Mouse (Mus musculus) R1 (cell line): ENCODE data around the gene Htra2.

Experiments
- DNase-seq: peaks from one replicate; pipeline ENCODE4 v3.0.0-alpha.2; 2018; ENCODE audit warnings: low read depth, low spot score

The Htra2 gene

DNA sequence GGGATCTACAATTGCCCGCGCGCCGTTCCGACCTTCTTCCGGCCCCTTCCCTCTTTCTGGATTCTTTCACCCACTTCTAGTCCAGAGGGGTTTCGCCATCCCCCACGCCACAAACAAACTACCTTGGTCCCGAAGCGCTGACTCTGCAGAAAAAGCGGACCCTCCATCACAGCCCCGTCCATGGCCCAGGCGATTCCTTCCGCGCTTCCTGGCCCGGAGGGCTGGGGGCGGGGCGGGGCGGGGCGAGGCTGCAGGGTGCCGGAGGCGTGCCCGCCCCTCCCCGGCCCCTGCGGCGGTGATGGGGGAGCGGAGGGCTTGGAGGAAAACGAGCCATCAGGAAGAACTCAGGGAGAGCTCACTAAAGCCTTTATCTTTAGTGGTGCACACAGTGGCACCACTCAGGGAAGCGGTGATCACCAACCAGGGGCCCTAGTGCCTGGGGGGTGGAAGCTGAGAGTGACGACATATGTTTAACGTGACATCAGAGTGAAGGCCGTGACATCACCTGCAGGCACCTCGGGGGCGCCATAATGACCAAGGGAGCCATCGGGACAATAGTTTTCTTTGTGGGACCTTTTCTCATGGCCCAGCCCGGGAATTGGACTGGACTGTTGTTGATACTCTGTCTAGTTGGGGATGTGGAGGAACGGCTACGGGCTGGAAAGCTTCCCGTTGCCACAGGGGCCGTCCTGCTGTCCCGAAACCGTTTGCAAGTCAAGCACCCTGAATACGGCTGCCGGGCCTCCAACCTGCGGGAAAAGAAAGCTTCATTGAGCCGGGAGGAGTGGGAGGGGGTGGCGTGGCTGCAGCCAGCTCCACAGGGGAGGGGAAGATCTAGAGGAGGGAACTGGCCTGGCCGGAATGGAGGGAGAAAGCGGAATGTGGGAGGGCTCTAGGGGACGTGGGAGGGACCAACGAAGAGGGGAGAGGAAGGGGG lies 21.6 kb downstream of the Htra2 start, which contains the start of the genes Dok1 and Loxl3:
Dok1 (minus strand) TSS at position 223 of the 937 bp plus-strand sequence.
Loxl3 (plus strand) TSS at position 925 of the 937 bp plus-strand sequence.
- DNase-seq = peak; percentile 90

DNA sequence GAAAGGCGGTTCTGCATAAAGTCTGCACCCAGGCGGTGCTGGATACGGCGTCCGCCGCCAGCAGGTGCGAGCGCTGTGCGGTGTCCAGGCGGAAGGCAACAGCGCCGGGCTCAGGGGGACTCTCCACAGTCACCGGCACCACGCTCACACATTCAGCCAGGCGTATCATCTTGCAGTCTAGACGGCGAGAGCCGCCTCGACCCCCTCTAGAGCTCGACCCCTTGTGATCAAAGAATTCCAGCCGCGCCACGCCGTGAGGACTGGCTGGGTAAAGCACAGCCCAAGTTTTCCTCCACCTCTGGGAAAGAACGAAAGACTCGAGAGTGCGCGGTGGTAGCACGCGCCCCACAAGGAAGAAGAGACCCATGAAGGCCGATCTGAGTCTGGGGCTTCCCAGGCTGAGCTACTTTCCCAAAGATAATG lies 22.3 kb downstream of the Htra2 start:
- peak; percentile 76 for DNase-seq

DNA sequence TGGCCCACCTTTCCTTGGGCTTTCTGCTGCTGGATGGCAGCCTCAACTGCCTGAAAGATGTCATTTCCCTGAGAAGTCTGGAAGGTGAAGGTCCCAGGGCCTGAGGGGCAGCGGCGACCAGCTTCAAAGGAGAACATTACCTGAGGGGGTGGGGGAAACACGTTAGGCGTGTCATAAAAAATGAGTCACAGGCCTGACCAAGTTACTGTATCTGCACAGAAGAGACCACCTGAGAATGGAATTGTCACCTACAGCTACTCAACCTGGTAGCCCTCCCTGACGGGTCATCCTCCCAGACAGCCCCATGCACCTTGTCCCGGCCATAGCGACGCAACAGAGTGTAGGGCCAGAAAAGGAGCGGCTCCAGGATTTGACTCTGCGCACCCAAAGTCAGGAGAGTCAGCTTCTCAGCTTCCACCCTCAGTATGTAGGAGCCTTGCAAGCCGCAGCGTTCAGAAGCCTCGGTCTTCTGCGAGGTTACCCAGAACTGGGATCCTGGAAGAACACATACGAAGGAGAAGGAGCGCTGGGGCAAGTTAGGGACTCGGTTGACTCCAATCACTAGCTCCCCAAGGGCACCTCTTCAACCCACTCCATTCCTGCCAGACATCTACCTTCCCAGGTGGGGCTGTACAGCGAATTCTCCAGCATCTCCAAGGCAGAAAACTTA lies 23.0 kb downstream of the Htra2 start:
- no peak for DNase-seq

DNA sequence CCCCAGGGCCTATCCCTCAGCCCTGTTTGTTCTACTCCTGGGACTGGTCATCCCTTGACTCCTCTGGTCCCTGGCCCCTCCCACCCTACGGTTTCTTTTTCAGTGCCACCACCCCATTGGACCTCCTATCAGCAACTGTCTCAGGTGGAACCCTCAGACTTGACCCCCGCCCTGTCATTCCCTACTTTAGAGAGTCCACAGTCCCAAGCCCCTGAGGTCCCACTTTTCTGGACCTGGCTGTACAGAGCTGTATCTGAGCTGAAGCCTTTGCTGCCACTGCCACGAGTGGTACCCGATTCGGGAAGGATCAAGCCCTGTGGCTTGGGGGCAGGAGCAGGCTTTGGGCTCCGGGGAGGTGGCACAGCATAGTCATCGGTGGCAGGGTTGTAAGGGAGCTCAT lies 24.0 kb downstream of the Htra2 start:
- no peak for DNase-seq

DNA sequence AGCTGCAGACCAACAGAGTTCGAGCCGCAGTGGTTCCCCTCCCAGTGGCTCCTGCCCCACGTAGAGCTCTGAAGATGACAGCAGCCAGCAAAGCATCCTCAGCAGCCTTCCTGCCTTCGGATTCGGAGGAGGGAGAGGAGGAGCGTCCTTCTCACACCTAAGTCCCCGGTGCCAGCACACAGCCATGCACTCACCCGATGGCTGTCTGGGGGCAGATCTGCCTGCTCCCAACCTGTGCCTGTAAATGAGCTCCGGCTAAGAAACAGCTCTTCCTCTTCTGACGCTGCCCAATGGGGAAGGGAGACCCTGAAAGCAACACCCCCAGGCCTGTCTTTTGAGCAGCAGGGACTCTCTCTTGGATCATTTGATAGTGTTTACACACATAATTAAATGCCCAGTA lies 25.3 kb downstream of the Htra2 start:
- peak; percentile 22 for DNase-seq

DNA sequence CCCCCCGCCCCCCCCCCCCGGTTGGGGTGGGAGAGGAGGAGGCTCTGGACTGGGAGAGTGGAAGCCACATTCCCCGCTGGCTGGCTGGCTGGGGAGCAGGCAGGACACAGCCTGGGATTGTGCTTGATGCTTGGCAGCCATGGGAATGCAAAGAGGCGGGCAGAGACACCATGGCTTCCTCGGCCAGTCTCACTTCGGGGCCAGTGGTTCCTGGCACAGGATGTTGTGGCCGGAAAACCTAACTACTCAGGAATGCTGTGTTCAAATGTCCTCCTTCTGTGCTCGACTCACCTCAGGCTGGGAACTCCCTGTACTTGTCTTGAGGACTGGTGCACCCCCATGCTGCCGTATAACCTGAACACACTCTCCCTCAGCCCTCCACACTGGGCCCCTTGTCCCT lies 27.4 kb downstream of the Htra2 start:
- no peak for DNase-seq

DNA sequence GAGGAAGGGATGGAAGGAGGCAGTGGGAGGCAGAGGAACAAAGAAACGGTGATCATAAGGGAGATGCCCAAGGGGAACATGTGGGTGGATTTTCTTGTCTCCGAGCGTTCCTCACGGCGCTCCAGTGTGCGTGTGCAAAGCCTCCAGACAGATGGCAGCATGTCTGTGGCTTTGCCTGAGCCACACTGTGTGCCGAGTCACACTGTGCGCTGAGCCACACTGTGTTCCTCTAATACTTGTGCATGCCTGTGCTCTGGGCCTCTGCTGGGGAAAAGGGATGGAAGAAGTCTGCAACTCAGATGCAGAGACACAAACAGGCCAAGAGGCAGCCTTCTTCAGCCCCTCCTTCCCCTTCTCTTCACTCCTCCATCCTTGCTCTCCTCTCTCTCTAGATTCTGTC lies 27.8 kb downstream of the Htra2 start:
- no peak for DNase-seq

DNA sequence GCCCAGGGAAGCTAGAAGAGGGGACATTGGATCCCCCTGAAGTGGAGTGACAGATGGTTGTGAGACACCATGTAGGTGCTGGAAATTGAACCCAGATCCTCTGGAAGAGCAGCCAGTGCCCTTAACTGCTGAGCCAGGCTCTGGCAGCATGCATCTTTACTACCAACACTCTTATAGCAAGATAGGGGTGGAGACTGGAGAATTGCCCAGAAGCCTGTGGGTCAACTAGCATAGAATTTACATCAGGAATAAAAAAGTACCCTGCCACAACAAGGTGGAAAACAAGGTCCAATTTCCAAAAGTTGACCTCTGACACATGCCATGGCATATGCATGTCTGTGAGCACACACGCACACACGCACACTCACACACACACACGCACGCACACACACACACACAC lies 29.9 kb downstream of the Htra2 start:
- DNase-seq = no peak

DNA sequence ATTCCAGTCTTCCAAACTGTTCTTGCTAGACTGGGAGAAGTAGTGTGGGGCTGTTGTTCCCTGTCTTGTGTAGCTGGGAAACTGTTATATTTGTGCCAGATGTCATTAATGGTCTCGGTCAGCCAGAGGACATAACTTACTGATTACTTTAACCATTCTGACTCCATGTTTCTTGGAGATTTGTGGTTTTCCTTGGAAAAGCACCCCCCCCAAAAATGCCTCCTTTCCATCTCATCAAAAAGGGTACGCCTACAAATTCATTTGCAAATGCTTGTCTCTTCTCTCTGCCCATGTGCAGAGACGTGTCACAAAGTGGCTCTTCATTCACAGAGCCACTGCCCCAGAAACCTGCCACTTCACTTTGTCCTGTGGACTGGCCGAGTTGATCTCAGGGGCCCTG lies 30.7 kb downstream of the Htra2 start:
- no peak for DNase-seq

DNA sequence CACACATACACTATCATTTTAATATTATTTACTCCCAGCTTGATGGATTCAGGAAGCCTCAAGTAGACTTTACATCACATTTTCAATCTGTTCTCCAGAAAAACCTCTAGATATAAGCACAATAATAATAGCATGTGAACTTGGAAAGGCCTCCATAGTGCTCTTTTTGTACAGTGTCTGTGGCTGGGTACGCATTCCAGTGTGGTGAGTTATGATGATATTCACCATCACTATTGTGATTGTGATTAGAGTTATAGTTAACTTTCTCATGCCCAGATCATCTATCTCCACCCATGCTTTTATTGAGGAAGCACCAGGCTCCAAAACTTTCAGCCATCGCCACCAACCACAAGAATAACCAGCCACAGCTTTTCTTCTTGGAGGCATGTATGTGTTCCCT lies 31.3 kb downstream of the Htra2 start:
- DNase-seq = no peak

DNA sequence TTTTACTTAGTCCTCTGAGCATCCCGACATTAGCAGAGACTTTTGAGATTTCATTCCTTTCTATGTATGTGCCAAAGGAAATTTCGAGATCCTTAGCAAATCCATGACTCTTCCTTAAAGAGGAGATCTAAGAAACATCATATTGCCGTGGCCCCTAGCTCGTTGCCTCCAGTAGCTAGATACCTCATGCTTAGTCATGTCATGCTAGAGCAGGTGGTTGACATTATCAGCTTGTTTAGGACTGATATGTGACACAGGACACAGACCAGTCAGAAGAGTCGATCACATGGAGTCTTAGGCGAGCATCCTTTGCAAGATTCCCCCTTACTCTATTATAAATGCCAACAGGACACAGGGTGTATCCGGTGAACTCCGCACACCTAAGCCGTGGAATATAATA lies 32.1 kb downstream of the Htra2 start:
- no peak for DNase-seq

DNA sequence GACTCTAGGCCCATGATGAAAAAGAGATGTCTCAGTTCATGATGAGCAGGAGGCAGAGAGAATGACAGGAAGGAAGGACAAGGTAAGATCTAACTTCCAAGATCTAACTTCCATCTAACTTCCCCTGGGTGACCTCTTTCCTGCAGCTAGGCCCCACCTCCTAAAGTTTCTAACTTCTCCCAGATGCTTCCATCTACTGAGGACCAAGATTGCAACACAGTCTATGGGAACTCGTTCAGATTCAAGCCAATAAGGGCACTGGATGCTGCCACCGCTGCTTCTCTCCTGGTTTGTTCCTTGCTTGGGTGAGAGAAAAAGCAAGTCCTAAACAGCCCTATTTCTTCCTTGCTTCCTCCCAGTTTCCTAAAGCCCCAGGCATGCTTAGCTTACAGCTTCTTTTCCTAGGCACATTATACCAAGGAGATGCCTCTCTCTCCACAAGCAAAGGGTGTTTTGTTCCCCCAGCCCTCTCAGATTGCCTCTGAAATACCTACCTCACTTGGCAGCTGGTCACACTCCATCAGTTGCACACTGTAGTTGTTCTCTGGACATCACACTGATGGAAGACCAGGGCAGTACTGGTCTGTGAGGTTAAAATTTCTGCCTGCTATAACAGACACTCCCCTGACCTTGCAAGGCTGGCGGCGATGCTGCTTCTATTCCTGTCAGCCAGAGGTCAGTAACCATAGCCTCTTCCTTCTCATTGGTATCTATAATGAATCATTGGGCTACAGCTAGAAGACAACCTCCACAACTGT lies 34.1 kb downstream of the Htra2 start:
- DNase-seq = no peak

DNA sequence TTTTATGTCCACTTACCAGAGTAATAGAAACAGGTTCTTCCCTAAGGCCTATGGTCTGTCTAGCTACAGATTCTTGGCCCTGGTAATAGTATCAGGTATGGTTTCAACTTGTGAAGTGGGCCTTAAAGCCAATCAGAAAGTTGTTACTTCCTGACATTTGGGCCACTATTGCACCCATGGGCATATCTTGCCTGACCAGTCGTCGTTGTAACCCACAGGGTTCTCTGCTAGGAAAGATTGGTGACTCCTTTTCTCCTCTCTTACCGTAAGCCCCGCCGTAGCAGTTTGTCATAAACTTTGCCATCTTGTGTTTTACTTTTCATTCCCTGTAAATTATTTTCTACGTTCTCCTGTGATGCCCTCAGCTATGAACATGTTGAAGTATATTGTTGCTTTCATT lies 35.0 kb downstream of the Htra2 start:
- no peak for DNase-seq

DNA sequence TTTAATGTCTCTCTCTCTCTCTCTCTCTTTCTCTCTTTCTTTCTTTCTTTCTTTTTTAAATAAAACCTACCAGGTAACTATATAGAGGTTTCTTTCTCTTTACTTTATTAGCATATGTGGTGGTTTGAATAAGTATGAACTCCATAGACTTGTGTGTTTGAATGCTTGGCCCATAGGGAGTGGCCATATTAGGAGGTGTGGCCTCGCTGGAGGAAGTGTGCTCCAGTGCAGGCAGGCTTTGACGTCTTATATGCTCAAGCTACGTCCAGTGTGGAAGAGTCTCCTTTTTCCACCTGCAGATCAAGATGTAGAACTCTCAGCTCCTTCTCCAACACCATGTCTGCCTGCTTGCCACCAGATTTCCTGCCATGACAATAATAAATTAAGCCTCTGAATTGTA lies 36.0 kb downstream of the Htra2 start:
- DNase-seq = no peak

DNA sequence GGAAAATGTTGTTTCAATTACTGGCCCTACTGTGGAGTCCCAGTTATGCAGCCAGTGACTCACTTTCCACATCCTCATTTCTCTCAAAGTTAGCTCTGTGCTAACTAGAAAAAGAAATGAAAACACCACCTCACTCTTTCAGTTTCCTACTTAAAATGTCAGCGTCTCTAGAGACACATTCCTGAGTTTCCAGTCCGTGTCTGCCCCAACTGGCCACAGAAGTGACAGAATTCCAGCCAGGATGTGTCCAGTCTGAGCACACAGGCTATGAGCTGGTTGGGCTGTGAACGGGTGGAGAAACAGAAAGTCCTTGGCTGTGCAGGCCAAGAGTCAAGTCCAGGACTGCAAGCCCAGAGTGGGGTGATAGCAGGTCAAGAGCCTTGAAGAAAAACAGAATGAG lies 37.9 kb downstream of the Htra2 start:
- DNase-seq = no peak

DNA sequence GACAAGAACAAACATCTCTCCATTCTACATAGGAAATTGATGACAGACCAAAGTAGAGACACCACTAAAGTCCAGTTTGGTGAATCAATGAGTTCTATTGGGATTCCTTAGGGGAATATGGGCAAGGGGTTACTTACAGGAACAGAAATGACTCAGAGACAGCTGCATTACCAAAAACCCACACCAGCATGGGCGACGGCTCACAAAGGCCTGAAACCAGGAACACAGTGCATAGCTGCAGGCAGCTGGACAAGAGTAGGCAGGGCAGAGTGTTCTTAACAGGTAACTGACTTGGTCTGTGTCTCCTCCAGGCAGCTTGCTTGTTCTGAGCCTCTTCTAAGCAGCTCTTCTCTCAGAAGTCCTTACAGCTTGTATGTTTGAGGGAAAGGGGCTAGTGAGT lies 39.3 kb downstream of the Htra2 start:
- DNase-seq = no peak

DNA sequence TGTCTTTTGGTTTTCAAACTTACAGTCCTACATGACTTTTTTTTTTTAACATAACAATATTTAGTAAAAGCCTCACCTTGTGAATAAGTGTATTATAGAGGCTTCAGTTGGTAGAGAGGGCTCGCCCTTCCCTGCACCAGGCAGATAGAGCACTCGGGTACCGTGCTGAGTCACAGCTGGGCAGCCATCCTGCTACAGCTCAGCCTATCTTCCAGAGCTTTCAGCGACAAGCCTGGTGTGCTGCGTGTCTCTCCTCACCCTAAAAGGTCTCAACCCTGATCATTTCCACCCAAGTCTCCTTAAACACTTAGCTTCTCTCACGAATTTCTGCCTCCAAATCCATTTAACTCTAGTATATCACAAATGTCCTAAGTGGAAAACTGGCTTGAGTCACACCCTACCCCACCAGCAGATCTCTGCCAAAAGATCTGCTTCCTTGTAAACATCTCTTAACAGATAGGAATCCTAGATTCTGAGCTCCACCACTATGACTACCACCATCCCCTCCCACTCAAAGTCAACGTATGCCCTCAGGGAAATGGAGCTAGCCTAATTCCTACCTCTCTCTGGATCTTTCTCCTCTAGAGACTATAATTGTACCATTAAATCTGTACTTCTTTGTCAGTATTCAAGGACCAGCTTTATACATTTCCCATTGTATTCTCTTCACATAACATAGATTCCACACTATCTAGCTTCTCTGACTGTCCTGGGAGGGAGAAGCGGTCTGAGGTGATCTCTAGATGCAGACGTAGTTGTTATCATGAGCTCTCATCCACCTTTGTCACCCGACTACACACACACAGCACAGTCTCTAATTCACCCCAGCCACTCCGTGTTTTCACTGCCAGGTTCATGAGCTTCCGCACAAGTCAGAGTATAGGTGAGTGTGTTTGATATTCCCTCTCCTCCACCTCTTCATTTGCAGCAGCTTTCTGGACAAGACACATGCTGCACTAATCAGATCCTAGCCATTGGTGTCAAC lies 40.3 kb downstream of the Htra2 start:
- DNase-seq = no peak

DNA sequence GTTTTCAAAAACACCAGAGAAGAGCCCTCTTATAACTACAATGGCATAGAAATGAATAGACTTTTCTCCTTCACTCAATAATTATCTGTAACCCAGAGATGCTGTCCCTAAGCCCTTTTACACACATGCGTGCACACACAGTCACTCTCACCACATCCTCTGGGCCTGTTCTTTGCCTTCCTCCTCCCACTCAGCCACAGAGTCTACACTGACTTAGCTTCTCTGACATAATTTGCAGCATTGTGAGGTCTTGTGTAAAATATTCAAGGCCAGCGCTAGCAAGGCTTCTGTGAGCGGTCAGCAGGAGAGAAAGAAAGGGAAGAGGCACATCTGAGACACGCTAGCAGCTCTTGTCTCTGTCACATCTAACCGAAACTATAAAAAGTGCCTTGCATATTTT lies 41.6 kb downstream of the Htra2 start:
- no peak for DNase-seq

DNA sequence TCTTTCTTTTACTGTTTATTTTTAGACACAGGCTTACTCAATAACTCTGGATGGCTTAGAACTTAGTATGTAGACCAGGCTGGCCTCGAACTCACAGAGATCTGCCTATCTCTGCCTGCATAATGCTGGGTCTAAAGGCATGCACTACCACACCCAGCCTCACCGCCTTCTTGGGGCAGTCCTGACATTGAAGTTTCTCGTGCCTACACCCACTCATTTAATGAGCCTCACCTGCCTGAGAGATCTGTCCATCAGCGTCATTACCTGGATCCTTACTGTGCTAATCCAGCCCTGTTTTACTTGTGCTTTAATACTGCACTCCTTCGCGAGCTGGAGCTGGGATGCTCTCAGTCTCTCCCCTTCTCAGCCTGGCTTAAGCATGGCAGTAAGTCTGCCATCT lies 43.3 kb downstream of the Htra2 start:
- no peak for DNase-seq

DNA sequence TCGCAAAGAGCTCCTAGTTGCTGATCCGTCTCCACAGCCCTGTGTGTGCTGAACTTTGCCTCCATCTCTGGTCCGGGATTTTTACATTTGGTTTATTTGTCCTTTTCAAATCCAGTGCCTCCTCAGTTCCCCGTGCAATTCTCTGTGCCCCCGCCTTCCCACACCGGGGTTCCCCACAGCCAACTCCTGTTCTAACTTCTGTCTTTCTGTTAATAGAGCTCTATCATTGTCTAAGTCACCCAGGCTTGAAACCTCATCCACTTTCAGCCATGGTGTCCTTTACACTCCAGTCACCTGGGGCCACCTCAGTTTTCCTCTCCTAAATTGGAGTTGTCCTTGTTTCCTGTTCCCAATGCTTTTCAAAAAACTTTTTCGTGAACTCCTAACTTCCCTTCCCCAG lies 43.8 kb downstream of the Htra2 start:
- DNase-seq = no peak

DNA sequence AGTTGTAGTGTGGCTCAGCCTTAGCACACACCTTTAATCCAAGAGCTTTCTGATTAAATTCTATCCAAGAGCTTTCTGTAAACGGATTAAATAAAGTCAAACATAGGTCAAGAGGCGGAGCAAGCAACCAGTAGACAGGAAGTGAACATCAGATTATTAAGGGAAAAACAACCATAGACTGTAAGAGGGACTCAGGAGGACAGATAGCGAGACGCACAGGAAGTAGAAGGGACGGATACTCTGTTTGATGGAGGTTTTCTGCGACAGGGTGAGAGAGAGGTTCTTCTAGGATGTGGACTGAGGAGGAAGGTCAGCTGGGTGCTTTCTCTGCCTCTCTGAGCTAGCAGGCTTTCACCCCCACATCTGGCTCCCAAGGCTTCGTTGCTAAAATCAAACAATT lies 45.1 kb downstream of the Htra2 start:
- DNase-seq = no peak
